Mouse (Mus musculus) 3T3-L1 (cell line): ENCODE results near the gene Samt1.
"Not testable (repeated sequence)": the region's sequence is repeated elsewhere in the genome, so short reads cannot be mapped to it uniquely, and the experiment has no call there.

Experiments used
- DNase-seq: peaks from one replicate; pipeline ENCODE4 v3.0.0-alpha.2; 2015; ENCODE audit warnings: low read depth, low spot score

Samt1 gene

DNA sequence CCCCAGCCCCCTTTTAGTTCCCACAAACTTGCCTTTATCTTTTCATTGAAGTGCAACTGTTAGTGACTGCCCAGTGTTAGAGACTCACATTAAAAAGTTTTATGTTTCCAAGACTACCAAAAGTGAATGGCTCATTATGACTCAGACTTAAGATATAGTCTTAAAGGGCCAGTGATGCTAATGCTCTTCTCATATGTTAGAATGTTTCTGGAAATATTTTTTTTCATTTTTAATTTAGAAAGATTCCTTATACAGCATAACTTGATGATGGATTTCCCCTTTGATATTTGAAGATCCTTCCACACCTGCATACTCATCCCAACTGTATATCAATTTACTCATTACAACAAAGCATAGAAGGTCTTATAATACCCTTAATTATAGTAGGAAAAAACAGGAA, at the start of gene Samt1:
TSS of gene Samt1 (minus strand) at position 101 of the 400 bp plus-strand sequence.
- DNase-seq, result not testable (repeated sequence)

DNA sequence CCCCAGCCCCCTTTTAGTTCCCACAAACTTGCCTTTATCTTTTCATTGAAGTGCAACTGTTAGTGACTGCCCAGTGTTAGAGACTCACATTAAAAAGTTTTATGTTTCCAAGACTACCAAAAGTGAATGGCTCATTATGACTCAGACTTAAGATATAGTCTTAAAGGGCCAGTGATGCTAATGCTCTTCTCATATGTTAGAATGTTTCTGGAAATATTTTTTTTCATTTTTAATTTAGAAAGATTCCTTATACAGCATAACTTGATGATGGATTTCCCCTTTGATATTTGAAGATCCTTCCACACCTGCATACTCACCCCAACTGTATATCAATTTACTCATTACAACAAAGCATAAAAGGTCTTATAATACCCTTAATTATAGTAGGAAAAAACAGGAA, 42.5 kb upstream of the Samt1 start, which contains the start of gene Gm10057:
TSS of gene Gm10057 (minus strand) at position 101 of the 400 bp plus-strand sequence.
- DNase-seq, result not testable (repeated sequence)

GRCm38 (mm10) chrX:154033727-154034126, 21.3 kb upstream of the Samt1 start, which contains the start of gene 4921511M17Rik:
4921511M17Rik (minus strand) TSS chrX:154033827.
- not testable (repeated sequence) for DNase-seq

DNA sequence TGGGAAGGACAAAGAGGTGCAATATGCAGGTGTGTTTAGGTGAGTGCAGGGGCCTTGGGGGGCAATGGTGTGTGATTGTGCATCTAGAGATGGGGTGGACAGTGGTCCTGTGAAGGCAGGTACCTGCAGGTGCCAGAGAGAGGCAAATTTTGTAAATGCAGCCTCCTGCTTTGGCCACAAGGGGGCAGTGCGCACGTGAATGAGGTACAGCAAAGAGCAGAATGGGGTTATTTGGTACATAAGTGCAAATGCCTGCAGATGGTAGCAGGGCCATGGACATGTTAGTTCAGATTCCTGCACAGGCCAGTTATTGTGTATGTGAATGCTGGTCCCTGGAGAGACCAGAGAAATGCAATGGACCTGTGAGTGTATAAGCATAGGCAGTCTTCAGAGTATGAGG, 35.5 kb downstream of the Samt1 start:
- DNase-seq, result not testable (repeated sequence)

GRCm38 (mm10) chrX:153976467-153976866, 36.0 kb downstream of the Samt1 start:
- not testable (repeated sequence) for DNase-seq

DNA sequence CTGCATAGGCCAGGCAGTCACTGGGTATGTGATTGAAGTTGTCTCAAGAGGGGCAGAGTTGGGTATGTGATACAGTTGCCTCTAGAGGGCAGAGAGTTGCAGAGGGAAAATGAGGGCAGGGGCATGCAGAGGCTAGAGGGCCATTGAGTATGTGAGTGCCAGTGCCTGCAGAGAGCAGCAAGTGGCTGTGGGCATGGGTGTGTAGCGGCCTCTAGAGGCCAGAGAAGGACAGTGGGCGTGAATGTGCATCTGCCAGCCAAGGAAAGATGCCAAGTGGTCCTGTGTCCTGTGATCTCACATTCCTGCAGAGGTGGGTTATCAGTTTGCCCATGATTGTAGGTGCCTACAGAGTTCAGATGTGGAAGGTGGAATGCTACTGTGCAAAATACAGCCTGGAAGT, 38.0 kb downstream of the Samt1 start:
- no peak for DNase-seq

GRCm38 (mm10) chrX:153952866-153953265, 59.6 kb downstream of the Samt1 start:
- DNase-seq, result not testable (repeated sequence)
